Mouse (Mus musculus) bone marrow, adult 2 months (tissue): Measurements from ENCODE around the gene Ncoa1.

Source experiments
- CTCF ChIP-seq: fragments of 200-500 bp; IDR thresholded peaks from 2 replicates; pipeline ENCODE4 v1.5.1; 2011; ENCODE audit warnings: low read length, control low read depth; ENCODE audit not compliant: control insufficient read depth, insufficient read depth
- POLR2A ChIP-seq: fragments of 200-500 bp; IDR thresholded peaks from 2 replicates; pipeline ENCODE4 v1.6.1; 2011; ENCODE audit warnings: low read depth, mild to moderate bottlenecking, control low read depth, low read length, borderline replicate concordance; ENCODE audit not compliant: control insufficient read depth

DNA sequence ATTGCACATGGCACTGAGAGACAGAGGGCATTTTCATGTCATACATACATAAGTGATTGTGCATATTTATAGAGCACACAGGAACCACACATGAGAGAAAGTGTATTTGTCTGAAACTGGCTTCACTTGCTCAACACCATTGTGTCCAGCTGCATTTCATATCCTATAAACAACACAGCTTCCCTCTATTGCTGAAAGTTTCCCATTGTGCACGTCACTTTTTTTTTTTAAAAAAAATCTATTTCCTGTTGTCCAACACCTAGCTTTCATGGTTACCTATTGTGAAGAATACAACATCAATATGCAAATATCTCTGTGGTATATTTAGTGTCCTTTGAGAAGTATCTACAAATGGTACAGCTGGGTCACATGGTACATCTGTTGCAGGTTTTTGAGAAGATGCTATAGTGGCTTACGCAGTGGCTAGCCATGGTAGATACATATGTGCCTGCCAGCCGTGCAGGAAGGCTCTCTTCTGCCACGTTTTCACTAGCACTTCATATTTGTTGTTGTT lies 28.8 kb downstream of the Ncoa1 start:
- no peak for TF ChIP-seq CTCF
- no peak for TF ChIP-seq POLR2A
